Mouse (Mus musculus): ENCODE results near the gene Pklr.

DNA sequence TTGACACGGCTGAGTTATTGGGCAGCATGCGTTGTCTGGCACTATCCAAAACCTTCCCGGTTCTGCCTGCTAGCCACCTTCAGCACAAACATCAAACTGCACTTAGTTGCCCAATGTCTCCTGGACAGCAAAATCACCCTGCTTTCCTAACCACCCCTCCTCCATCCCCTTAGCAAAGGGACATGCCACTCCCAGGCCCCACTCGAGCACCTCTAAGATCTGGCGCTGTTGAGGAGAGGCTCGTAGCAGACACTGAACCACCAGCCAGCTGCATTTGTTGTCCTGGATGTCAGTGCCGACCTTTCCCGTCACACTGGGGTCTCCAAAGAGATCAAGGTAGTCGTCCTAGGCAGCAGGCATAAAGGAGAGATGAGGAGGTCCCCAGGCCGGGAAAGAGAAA is 41.9 kb upstream of the Pklr start:
- TF ChIP-seq CTCF (IDR thresholded peaks at IDR 0.05; ENCODE audit: low read depth), result no peak
- TF ChIP-seq EP300 (optimal IDR thresholded peaks at IDR 0.05), result no peak

Measured in stomach, postnatal 0 days (tissue).